Mouse (Mus musculus): ENCODE results near the gene Mst1.

Gene Mst1

GRCm38 (mm10) chr9:108080168-108080567, at the start of gene Mst1:
Mst1 (plus strand) TSS chr9:108080436.
- peak; percentile 81 for DNase-seq (ENCODE audit: extremely low read depth, low read depth)

- DNase-seq (ENCODE audit: extremely low read depth, low read depth) = no peak
Observed at GRCm38 (mm10) chr9:108032126-108032525, 48.1 kb upstream of the Mst1 start.

- DNase-seq (ENCODE audit: extremely low read depth, low read depth) = peak; percentile 31
Observed at GRCm38 (mm10) chr9:108035331-108036156, 44.7 kb upstream of the Mst1 start.

- no peak for DNase-seq (ENCODE audit: extremely low read depth, low read depth)
Observed at GRCm38 (mm10) chr9:108044751-108045492, 35.3 kb upstream of the Mst1 start.

- no peak for DNase-seq (ENCODE audit: extremely low read depth, low read depth)
Observed at GRCm38 (mm10) chr9:108046582-108046981, 33.7 kb upstream of the Mst1 start.

- DNase-seq (ENCODE audit: extremely low read depth, low read depth) = peak; percentile 30
Observed at GRCm38 (mm10) chr9:108047601-108048565, 32.4 kb upstream of the Mst1 start.

GRCm38 (mm10) chr9:108048566-108048955, 31.7 kb upstream of the Mst1 start:
- DNase-seq (ENCODE audit: extremely low read depth, low read depth) = peak; percentile 23

GRCm38 (mm10) chr9:108049016-108049455, 31.2 kb upstream of the Mst1 start, which contains the start of gene Gmppb:
Gmppb (plus strand) TSS chr9:108049242.
- DNase-seq (ENCODE audit: extremely low read depth, low read depth) = peak; percentile 96

GRCm38 (mm10) chr9:108049561-108050251, 30.5 kb upstream of the Mst1 start:
- peak; percentile 19 for DNase-seq (ENCODE audit: extremely low read depth, low read depth)

GRCm38 (mm10) chr9:108051184-108051930, 28.9 kb upstream of the Mst1 start:
- no peak for DNase-seq (ENCODE audit: extremely low read depth, low read depth)

GRCm38 (mm10) chr9:108051931-108052220, 28.4 kb upstream of the Mst1 start:
- no peak for DNase-seq (ENCODE audit: extremely low read depth, low read depth)

- DNase-seq (ENCODE audit: extremely low read depth, low read depth) = no peak
Observed at GRCm38 (mm10) chr9:108052411-108052810, 27.8 kb upstream of the Mst1 start.

GRCm38 (mm10) chr9:108052885-108053664, 27.2 kb upstream of the Mst1 start, which contains the start of gene Amigo3:
Amigo3 (plus strand) TSS chr9:108053159.
- DNase-seq (ENCODE audit: extremely low read depth, low read depth) = peak; percentile 91

- no peak for DNase-seq (ENCODE audit: extremely low read depth, low read depth)
Observed at GRCm38 (mm10) chr9:108053665-108054225, 26.5 kb upstream of the Mst1 start.

GRCm38 (mm10) chr9:108054331-108055040, 25.8 kb upstream of the Mst1 start:
- DNase-seq (ENCODE audit: extremely low read depth, low read depth) = no peak

GRCm38 (mm10) chr9:108055061-108055460, 25.2 kb upstream of the Mst1 start:
- DNase-seq (ENCODE audit: extremely low read depth, low read depth) = no peak

- no peak for DNase-seq (ENCODE audit: extremely low read depth, low read depth)
Observed at GRCm38 (mm10) chr9:108055661-108056237, 24.5 kb upstream of the Mst1 start.
